Mouse (Mus musculus) embryonic facial prominence, embryonic 11.5 days (tissue): ENCODE measurements around the gene Inpp5b. TPM values are rescaled to one million over a fixed set of nuclear protein-coding genes. Genes with fewer than 3 reads are reported as not detected.
A peak's percentile ranks its signal among the peaks of the same experiment; 100 is the strongest.

Source experiments
- ATAC-seq: fragments of 200-750 bp; cut with Nextera tagmentation; replicated peaks from 2 replicates; pipeline ENCODE4 v1.8.0; 2017; ENCODE audit warnings: low read depth; ENCODE audit not compliant: insufficient number of reproducible peaks, low FRiP score, low TSS enrichment
- DNase-seq: peaks from one replicate; pipeline ENCODE4 v3.0.0-alpha.2; 2015; ENCODE audit warnings: low spot score
- H3K27ac ChIP-seq: fragments of 300-500 bp; sonication (generic); replicated peaks from 2 replicates; pipeline ENCODE4 v1.5.1; 2014; ENCODE audit warnings: mild to moderate bottlenecking, low read depth, low read length, control low read depth
- H3K27me3 ChIP-seq: fragments of 300-500 bp; sonication (generic); 2 replicates; pipeline ENCODE4 v1.6.1; 2014; ENCODE audit warnings: mild to moderate bottlenecking, low read length, moderate library complexity, mixed read lengths; ENCODE audit not compliant: control insufficient read depth, insufficient read depth
- H3K36me3 ChIP-seq: fragments of 300-500 bp; sonication (generic); replicated peaks from 2 replicates; pipeline ENCODE4 v1.6.1; 2014; ENCODE audit warnings: low read depth, mild to moderate bottlenecking, low read length, moderate library complexity, mixed read lengths; ENCODE audit not compliant: control insufficient read depth, insufficient read depth
- H3K4me1 ChIP-seq: fragments of 300-500 bp; sonication (generic); 2 replicates; pipeline ENCODE4 v1.6.1; 2014; ENCODE audit warnings: low read length, mixed read lengths; ENCODE audit not compliant: control insufficient read depth, insufficient read depth
- H3K4me2 ChIP-seq: fragments of 300-500 bp; sonication (generic); 2 replicates; pipeline ENCODE4 v1.6.1; 2014; ENCODE audit warnings: low read depth, mild to moderate bottlenecking, control low read depth, low read length, moderate library complexity
- H3K4me3 ChIP-seq: fragments of 300-500 bp; sonication (generic); 2 replicates; pipeline ENCODE4 v1.5.1; 2014; ENCODE audit warnings: low read depth, low read length, control low read depth
- H3K9ac ChIP-seq: fragments of 300-500 bp; sonication (generic); replicated peaks from 2 replicates; pipeline ENCODE4 v1.6.1; 2014; ENCODE audit warnings: mild to moderate bottlenecking, control low read depth, low read length
- H3K9me3 ChIP-seq: fragments of 300-500 bp; sonication (generic); replicated peaks from 2 replicates; pipeline ENCODE4 v1.6.1; 2016; ENCODE audit warnings: mild to moderate bottlenecking, low read length, inconsistent platforms, mixed read lengths; ENCODE audit not compliant: control insufficient read depth
- WGBS: fragments of 180-500 bp; shearing (Covaris S2); extraction: QIAGEN DNeasy Blood & Tissue Kit; methylation state at CpG from one replicate; pipeline ENCODE4 v1.1.7; 2014; 5-methylcytosine and 5-hydroxymethylcytosine counted together
- microRNA counts: library from miRNA; unstranded; fragments of <30 nt; microRNA quantifications from one replicate; lab custom pipeline; 2016
- microRNA-seq: library from miRNA; unstranded; fragments of <30 nt; microRNA quantifications from one replicate; pipeline ENCODE4, GENCODE M21; 2016; ENCODE audit warnings: borderline number of aligned reads
- polyA plus RNA-seq: library from polyadenylated mRNA; unstranded; fragments of >200 nt; fragmentation: Nextera tagmentation; extraction: Ambion mirVana; gene quantifications from 2 replicates; pipeline ENCODE4 v1.2.1, GENCODE M21; 2014

The Inpp5b gene
- polyA plus RNA-seq, 1 experiment from 2014 or later = 26.2 TPM

DNA sequence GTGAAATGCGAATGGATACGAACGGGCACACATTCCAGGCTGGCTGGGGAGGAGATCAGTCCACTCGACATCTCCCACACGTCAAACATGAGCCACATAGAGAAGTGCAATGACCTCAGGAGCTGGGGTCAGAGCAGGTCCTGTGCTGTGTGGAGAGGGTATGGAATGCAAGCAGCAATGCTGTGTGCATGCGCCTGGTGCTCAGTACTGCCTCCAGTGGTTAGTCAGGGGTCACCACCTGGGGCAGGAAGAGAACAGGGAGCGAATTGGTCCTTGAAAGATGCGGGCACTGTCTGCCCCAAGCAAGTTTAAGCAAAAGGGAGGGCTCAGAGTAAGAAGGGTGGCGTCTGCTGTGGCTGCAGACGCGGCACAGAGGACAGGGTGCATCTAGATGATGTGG is 101.8 kb downstream of the Inpp5b start:
- Histone ChIP-seq H3K27ac (no peak overlapping the region), H3K4me1 (no peaks in the 10 kb centered on the region), H3K4me2 (no peak overlapping the region), H3K27me3 (no peaks in the 10 kb centered on the region), H3K4me3 (no peak overlapping the region), H3K9ac (no peak overlapping the region), H3K9me3 (no peaks in the 10 kb centered on the region), H3K36me3 (no peaks in the 10 kb centered on the region; the same call in 1 of the 2 replicates)
- ATAC-seq (0 out of 2 replicates have a peak, but pooled peaks have one; percentile 47), DNase-seq (peak; percentile 47)
- WGBS = 52% methylated on average over 11 of the region's 11 CpGs

DNA sequence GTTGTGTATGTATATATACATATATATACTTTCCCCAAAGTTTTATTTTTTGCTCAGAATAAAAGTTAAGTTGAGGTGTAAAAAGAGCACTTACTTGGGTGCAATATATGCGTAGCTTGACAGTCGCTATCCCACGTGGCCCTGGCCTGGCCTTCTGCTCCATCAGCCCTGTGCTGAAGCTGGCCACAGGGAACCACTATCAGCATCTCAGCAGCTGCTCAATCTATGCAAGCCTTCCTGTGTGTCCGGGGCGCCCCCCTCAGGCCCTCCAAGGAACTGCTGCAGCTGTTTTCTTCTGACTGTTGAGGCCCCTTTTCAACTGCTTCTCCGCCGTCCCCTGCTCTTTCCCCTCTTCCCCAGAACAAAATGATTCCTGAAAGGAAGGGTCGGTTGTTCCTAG is 105.9 kb downstream of the Inpp5b start:
- Histone ChIP-seq H3K4me3 (no peak overlapping the region), H3K27me3 (no peaks in the 10 kb centered on the region), H3K9ac (no peak overlapping the region), H3K4me2 (no peak overlapping the region), H3K4me1 (0 out of 2 replicates have a peak, but pooled peaks cover 6% of the 10 kb centered on the region), H3K9me3 (no peaks in the 10 kb centered on the region), H3K27ac (no peak overlapping the region), H3K36me3 (no peaks in the 10 kb centered on the region; the same call in 1 of the 2 replicates)
- ATAC-seq = no peak
- WGBS = 9% methylated on average over 8 of the region's 8 CpGs
- DNase-seq = peak; percentile 84

DNA sequence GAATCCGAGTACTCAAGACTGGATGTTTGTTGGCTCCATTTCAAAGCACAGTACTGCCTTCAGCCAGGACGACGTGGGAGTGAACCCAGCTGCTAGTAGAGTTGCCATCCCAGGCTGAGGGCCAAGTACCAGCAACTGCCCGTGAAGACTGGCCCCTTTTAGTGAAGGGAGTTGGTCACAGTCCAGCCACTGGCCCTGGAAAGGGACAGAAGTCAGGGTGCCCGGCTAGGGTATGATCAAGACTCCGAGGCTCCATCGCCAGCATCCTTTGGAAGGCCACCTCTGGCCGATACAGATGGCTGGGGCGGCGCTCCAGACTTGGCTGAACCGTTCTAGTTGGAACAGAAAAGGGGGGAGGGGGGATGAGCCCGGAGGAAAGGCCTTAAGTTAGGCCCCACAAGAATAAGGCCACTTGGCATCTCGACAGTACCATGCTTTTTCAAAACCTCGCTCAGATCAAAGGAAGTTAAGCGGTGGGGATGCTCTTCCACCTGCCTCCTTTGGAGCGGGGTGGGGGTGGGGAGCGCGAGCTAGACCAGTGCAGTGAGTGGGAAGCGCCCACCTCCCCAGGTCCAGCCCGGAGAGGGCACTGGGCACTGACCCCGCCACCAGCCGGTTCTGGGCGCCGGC is 108.1 kb downstream of the Inpp5b start:
- Histone ChIP-seq H3K27ac (peak overlapping the region; percentile 81), H3K4me1 (0 out of 2 replicates have a peak, but pooled peaks cover 6% of the 10 kb centered on the region), H3K4me2 (peak overlapping the region; percentile 65), H3K36me3 (no peaks in the 10 kb centered on the region), H3K9me3 (no peaks in the 10 kb centered on the region), H3K9ac (peak overlapping the region; percentile 91), H3K4me3 (peak overlapping the region; percentile 98), H3K27me3 (no peaks in the 10 kb centered on the region)
- DNase-seq = peak; percentile 55
- peak; percentile 70 for ATAC-seq
- 2% methylated on average over 24 of the region's 24 CpGs for WGBS

DNA sequence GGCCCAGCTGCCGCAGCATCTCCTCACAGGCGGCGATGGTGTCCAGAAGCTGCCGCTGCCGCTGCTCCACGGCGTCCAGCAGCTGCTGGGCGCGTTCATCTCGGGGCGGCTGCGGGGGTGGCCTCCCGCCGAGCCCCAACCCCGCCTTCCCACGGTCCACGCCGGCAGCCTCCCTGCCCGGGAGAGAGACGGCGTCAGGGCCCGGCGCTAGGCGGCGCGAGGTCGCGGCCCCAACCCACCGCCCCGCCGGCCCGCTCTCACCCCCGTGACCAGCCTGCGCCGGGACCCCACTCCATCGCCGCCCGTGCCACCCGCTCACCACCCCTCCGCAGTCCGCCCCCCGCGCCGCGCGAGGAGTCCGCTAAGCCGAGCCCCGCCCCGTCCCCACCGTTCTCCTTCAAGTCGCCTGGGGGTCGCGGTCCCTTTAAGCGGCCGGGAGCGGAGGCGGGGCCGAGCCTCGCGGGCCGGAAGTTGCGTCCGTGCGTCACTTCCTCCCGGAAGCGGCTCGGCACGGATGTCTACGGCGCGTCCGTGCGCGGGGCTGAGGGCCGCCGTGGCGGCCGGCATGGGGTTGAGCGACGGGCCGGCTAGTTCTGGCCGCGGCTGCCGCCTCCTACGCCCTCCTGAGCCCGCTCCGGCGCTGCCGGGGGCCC is 108.7 kb downstream of the Inpp5b start, which contains the start of gene Yrdc:
TSS of gene Yrdc (plus strand) at position 419 of the 653 bp plus-strand sequence.
- H3K9ac ChIP-seq = peak within 1 kb of the TSS; percentile 91
- peak within 1 kb of the TSS; percentile 81 for H3K27ac ChIP-seq
- DNase-seq (peak; percentile 96), ATAC-seq (peak; percentile 88)
- peak within 1 kb of the TSS; percentile 98 for H3K4me3 ChIP-seq
- H3K27me3 ChIP-seq = no peaks in the 10 kb centered on the region
- no peaks in the 10 kb centered on the region for H3K36me3 ChIP-seq
- peak within 1 kb of the TSS; percentile 73 for H3K4me2 ChIP-seq
- under 1% methylated on average over 68 of the region's 90 CpGs for WGBS
- 0 out of 2 replicates have a peak, but pooled peaks cover 6% of the 10 kb centered on the region for H3K4me1 ChIP-seq
- H3K9me3 ChIP-seq = no peaks in the 10 kb centered on the region

MicroRNAs within 50 kb of the gene (microRNA counts, 519-probe panel; counts per million panel counts)
- microRNA mmu-miR-697 (lab: Ali Mortazavi, UCI) (not detected), microRNA mmu-miR-698 (lab: Ali Mortazavi, UCI) (not detected)

Small RNA genes within 50 kb of the gene (microRNA-seq; reads per million reads assigned to microRNA genes)
- not detected for gene Gm24721
- gene Mir697 = not detected
- not detected for gene Mir698

Other genes with a start within 250 kb of the Inpp5b start
- gene 3100002H09Rik, start 131.0 kb upstream of the Inpp5b start, polyA plus RNA-seq = not detected in 2 replicates
- 2.1 and 3.4 TPM in 2 replicates for gene Pou3f1, start 85.0 kb upstream of the Inpp5b start, polyA plus RNA-seq
- 77.1 and 90.3 TPM in 2 replicates for gene Utp11, start 48.2 kb upstream of the Inpp5b start, polyA plus RNA-seq
- 9.7 and 10.7 TPM in 2 replicates for gene Fhl3, start 41.1 kb upstream of the Inpp5b start, polyA plus RNA-seq
- 236 and 240 TPM in 2 replicates for gene Sf3a3, start 27.1 kb upstream of the Inpp5b start, polyA plus RNA-seq
- 12.3 and 12.6 TPM in 2 replicates for gene Mtf1, start 60.3 kb downstream of the Inpp5b start, polyA plus RNA-seq
- 39.9 and 41.0 TPM in 2 replicates for gene Yrdc, start 108.8 kb downstream of the Inpp5b start, polyA plus RNA-seq
- 39.8 and 43.3 TPM in 2 replicates for gene 1110065P20Rik, start 109.3 kb downstream of the Inpp5b start, polyA plus RNA-seq
- 1.9 and 2.4 TPM in 2 replicates for gene Maneal, start 120.3 kb downstream of the Inpp5b start, polyA plus RNA-seq
- 0.55 and 0.68 TPM in 2 replicates for gene Epha10, start 139.0 kb downstream of the Inpp5b start, polyA plus RNA-seq
- 3.8 and 5.5 TPM in 2 replicates for gene 9930104L06Rik, start 195.2 kb downstream of the Inpp5b start, polyA plus RNA-seq
- gene Cdca8, start 197.5 kb downstream of the Inpp5b start, polyA plus RNA-seq = 191 and 200 TPM in 2 replicates
- gene Rspo1, start 244.6 kb downstream of the Inpp5b start, polyA plus RNA-seq = 8.0 and 11.0 TPM in 2 replicates